Mouse (Mus musculus) embryo, embryonic 11 days (tissue): ENCODE measurements around the gene Gm9922.

Experiments used
- DNase-seq: peaks from one replicate; pipeline ENCODE4 v3.0.0-alpha.2; 2015

Gene Gm9922

DNA sequence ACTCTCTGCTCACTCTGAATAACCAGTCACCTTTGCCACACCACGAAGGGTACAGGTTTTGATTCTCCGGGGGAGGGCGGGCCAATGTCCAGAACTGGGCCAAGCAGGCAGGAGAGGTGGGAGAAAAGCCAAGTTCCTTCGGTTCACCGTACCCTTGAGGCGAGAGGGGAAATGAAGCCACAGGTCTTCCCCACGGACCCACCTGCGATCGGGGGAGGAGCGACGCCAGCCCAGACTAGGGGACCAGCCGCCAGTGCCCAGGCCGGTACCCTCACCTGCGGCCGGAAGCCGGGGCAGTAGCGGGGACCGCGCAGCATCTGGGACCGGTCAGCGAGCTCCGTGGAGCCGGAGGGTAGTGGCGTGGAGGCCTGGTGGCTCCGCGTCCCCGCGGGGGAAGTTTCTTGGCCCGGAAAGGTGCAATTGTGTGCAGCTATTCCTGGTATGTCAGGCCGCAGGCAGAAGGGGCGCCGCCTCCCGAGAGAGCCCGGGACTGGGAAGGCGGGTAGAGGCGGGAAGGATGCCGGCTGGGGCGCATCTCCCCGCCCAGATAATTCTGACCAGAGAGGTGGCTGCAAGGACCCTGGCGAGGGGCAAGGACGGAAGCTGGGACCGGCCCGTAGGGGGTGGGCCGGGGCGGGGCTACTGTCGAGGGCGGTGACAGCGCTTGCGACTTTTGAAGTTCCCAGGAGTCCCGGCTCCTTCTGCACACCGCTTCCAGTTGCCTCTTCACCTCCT is at the start of gene Gm9922, which contains the start of gene Lmo7:
Gene Gm9922, minus strand, starts transcription at position 578 of the 735 bp plus-strand sequence.
Gene Lmo7, plus strand, starts transcription at position 721 of the 735 bp plus-strand sequence.
- DNase-seq = peak; percentile 76

DNA sequence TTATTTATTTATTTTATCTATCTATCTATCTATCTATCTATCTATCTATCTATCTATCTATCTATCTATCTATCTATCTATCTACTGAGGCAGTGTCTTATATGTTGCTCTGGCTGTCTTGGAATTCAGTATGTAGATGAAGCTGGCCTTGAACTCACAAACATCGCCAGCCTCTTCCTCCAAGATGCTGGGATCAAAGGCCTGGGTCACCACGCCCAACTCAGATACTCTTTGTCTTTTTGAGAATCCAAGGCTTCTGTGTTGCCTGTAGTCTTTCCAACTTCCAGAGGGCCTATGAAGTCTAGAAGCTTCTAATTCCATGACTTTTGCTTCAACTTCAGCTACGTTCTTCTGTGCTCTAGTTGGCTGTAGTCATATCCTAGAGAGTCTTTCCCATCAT is 48.8 kb upstream of the Gm9922 start:
- no peak for DNase-seq

DNA sequence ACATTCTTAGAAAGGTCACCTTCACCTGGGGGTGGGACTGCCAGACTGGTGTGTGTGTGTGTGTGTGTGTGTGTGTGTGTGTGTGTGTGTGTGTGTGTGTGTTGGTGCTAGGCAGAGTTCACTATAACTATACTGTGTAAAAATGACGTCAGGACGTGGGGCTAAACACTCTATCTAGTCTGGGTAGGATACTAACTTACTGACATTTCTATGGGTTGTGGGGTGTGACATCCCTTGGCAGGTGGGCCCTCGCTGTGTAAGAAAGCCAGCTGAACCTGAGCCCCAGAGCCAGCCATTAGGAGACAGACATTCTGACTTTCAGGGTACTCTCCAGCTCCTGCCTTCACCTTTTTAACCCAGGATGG is 47.5 kb upstream of the Gm9922 start:
- no peak for DNase-seq

DNA sequence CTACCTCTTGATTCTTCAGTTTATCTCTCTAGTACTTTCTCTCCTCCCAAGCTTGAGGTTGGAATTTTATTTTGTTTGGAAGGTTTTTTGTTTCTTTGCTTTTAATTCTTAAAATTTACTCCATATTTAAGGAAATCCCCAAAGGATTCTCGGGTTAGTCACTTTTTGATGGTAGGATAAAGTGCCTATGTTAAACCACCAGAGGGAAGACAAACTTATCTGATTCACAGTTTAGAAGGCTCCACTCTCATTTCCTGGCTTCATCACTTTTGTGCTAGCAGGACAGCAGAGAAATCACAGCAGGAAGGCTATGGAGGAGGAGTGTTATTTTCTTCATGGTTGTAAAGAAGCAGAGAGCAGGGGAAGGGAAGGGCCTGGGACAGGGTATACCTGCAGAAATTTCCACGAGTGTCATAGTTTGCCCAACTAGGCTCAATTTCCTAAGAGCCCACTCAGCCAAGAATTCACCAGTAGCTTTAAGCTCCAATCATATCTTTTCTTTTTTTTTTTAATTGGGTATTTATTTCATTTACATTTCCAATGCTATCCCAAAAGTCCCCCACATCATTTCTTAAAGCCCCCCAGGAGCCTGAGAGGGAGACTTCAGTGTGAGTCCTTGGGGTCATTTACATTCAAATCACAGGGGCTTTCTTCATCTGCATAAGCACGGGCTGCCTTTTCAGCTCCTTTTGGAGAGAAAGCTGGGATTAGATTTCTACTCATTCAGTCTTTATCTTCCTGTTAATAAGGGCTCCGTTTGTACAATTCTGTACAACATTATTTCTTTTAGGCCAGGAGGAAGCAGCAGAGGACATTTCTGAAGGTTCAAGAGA is 46.9 kb upstream of the Gm9922 start:
- no peak for DNase-seq

DNA sequence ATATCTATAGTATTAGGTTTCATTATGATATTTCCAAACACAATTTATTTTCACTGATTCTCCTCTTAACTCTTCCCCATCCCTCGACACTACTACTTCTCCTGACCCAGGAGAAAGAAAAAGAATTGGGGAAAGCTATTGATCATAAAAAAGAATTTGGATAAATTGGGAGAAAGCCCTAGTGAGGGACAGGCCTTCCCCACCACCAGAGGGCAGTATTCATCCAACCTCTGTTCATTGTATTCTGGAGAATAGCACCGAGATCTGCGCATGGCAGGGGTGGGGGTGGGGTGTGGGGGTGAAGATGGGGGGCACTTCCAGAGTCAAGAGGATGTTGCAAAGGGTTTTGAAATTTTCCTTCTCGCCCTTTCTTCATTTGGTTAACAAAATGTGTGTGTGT is 45.0 kb upstream of the Gm9922 start:
- peak; percentile 50 for DNase-seq

DNA sequence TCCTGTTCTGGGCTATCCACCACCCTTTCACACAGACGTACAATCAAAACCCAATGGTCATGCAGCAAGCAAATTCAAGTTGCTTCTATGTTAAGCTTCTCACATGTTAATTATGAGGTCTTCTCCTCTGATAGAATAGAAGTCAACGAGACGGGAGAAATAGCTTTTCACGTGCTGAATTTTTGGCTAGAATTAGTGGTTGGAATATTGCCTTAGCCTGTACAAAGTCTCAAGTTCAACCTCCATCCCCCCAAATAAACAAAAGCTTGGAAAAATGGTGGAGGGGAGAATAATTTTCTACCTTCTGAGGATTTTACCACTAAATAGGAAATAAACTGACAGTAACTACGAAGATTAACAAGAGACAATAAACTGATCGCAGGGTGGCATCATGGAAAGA is 42.1 kb upstream of the Gm9922 start:
- no peak for DNase-seq

DNA sequence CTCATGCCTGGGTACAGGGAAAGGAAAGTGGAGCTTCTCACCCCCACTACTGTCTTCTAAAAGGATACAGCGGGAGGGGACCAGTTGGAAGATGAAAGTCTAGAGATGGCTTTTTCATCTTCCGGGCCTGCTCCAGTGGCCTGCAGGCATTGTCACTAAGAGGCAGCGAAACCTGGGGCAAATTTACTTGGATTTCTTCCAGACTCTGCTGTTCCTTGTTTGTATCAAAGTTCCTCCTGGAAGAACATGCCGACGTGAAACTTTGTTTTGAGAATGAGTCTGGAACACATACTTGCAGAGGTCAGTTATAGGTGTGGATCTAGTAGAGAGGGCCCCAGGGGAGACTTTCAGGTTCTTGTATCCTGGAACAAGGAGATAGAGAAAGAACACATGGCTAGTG is 41.7 kb upstream of the Gm9922 start:
- DNase-seq = no peak

DNA sequence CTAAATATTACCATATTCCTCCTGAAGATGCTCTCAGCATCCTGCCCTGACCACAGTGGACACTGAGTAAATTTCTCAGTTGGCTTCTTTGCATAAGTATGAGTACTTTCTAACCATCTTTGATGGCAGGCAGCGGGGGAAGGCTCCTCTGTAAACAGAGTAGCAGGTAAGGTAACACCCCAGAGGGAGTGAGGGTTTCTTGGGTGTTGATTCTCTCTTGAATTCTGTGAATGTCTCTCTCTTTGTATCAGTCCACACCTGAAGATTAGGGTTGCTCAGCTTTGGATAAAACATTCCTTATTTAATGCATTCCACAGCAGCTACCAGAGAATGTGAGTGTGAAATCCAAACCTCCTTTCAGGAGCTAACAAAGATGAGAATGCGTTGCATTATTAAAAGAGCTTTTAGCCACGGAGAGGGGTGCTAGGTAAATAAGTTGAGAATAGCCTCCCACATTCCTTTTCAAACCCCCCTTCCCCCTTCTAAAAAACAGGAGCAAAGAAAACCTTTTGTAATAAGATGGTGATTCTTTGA is 34.2 kb upstream of the Gm9922 start:
- DNase-seq = no peak

DNA sequence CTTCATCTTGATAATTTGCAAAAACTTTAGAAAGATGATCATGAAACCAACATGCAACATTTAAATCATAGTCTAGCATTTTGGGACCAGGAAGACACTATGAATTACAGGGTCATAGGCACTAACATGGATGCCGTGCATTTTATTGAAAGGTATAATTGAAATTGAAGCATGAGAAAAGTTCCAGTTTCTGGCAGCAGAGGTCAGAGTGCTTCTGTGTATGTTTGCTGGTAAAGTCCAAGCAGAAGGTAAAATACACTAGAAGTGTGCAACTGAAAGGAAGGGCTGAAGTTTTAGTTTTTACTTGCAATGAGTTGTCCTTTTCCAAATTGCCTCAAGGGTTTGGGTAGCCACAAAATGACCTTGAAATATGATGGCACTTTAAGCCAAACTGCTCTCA is 32.7 kb upstream of the Gm9922 start:
- peak; percentile 38 for DNase-seq

DNA sequence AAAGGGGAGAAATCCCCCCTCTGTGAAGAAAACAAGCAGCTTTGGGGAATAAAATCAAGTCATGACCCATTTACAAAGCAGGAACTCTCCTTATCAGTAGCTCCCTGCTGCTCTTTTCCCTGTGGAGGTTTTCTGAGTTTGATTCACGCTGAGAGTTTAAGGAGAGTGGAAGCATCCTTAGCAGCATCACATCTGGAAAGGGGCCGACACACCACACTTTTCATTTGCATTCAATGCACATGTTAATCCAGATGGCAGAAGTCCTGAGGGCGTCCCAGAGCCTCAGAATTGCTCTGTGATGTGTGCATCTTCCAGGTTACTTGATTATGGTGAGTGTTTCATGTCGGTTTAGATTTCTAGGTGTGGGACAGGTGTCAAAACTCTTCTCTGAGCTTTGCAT is 25.8 kb upstream of the Gm9922 start:
- DNase-seq = no peak

DNA sequence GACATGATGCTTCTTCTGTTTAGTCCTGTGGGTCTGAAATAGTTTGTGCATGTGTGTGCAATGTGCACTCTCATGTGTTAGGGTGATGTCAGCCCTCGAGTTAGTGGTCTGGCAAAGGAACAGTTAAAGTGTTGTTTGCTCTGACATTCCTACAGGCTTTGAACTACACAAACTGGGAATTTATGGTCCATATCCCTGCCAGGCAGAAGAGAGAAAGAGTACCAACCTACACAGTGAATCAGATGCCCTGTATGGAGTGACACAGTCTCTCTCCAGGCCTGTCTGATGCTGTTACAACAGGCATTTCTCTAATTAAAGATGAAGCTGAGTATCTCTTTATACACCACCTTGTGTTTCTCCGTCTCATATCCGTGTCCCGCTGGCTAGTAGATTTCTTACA is 21.3 kb upstream of the Gm9922 start:
- no peak for DNase-seq

DNA sequence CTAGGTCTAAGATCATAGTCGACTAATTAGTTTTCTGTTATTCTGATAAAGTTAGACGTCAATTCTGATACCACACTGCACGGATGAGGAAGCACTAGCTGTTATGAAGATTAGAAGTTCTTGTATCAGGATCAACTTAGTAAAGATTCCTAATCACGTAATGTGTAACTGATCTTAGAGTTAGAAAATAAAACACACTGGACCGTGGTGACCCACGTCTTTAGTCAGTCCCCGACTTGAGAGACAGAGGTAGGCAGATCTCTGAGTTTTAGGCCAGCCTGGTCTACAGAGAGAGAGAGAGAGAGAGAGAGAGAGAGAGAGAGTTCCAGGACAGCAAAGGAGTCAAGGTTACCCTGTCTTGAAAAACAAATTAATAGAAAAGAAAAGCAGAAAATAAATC is 18.8 kb upstream of the Gm9922 start:
- no peak for DNase-seq

DNA sequence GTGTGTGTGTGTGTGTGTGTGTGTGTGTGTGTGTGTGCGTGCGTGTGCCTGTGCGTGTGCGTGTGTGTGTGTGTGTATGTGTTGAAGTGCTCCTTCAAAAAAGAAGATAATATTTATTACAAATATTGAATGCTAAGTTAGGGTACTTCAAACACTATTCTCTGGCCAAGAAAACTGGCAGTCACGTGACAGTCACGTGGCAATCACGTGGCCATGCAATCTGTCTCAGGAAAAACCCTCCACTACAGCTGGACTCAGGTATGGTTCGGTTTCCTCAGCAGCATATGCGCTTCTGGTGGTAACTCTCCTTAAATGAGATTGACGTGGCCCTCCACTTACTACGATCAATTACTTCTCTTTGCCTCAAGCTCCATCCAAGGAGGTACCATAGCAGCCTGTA is 18.2 kb upstream of the Gm9922 start:
- DNase-seq = no peak

DNA sequence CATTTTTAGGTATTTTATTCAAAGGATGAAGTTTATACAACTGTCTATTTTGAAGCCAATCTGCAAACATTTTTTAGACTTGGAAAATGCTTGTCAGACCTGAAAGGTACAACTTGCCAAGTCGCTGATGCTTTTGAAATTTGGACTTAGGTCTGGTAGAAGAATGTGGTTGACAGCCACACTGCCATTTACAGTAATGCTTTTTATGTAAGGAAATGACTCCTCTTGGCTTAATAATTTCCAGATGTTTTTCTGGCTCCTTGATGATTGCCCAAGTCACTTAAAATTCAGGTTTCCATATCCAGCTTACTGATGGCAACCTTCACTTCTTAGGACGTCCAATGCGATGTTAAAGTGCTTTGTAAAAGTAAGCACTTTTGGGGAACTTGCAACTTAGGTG is 17.0 kb upstream of the Gm9922 start:
- peak; percentile 31 for DNase-seq

DNA sequence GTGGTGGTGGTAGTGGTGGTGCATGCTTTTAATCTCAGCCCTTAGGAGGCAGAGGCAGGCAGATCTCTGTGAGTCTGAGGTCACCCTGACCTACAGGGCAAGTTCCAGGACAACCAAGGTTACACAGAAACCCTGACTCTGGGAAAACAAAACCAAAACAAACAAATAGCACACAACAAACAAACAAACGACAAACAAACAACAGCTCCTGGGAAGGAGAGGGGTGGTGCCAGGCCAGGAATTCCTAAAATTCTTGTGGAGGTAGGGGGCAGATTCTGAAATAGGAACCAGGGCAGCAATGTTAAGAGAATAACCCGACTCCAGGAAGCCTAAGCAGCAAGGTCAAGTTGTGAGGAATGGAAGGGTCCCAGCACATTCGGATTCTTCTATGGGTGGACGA is 7.9 kb upstream of the Gm9922 start:
- DNase-seq = no peak

DNA sequence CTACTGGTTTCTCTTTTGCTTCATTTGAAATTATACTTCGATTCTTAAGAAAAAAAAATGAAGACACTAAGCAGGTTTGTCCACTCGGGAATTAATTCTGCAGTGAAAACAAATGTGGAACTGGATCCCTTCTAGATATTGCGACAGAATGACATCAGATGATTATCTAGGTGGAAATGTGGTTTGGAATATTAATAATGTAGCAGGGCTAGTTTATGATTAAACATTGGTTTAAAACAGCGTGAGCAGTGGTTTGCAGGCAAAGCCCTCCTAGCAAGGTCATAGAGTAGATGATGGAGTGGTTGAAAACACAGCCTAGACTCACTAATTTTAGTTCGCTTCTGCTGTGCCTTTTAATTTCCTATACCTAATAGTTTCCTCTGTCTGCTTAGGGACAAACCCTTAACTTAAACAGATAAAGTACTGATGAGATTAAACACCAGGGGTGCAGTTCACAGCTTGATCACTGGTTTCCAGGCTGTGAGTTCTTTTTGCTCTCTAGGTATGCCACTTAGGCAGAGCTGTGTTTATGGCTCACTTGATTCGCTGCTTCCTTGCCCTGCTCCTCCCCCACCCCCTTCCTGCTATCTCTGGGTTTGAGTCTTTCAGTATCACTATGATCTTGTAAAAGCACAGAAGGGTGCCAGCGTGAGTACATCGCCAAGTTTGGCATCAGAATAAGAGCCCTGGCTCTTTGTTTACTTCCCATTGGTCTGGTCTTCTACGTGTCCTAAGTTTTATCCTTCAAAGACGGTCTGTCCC is 4.1 kb upstream of the Gm9922 start:
- peak; percentile 11 for DNase-seq

DNA sequence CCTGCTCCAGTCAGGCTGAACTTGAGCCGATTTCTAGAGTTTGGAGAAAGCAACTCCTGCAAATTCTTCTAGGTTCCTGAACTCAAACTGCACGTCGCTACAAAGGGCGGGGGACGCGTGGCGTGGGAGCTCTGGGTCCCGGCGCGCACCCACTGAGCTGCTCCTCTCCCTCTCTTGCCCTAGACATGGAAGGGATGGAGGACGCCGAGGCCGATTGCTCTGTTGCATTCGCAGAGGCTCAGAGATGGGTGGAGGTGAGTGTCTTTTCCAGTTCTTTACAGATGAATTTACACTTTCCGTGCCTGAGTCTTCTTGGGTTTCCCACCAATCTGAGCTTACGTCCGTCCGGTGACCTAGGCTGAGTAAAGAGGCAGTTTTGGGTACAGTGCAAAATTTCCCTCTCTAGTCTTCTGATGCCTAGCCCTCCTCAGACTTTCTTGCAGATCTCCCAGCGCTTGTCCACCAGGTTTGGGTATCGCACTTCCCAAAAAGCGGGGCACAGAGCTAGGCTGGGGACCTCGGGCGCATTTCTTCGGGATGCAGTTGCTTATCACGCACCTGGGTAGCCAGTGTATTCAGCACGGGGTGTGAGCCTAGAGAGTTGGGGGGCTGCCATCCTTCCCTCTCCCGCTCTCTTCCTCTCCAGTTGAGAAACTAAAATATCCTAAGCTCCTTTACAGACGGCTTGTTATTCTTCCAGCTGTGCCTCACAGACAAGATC is 518 bp upstream of the Gm9922 start:
- no peak for DNase-seq

DNA sequence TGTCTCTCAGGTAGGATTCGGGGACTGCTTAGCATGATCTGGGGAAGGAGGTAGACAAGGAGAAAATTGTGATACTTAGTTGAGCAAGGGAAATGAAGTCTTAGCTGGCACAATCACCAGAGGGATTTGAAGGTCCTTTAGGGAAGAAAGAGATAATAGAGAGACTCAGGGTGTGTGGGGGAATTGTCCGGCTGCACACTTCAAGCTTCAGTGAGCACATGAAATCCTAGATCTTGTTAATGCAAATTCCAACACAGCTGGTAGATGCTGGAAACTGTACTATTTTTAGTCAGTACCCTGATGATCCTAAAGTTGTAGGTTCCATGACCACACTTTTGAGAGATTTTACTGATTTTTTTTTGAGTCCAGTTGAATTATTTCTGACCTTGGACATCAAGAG is 15.2 kb downstream of the Gm9922 start:
- no peak for DNase-seq

DNA sequence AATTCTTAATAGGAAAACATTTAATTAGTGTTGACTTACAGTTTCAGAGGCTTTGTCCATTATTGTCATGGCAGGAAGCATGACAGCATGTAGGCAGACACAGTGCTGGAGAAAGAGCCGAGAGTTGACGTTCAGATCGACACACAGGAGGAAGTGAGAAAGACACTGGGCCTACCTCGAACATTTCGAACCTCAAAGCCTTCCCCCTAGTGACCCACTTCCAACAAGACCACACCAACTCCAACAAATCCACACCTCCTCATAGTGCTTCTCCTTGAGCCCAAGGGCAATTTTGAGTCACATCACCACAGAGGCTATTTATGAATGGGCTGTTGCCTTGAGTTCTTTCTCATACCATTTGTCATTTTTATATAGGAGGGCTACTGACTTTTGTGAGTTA is 22.5 kb downstream of the Gm9922 start:
- DNase-seq = no peak

DNA sequence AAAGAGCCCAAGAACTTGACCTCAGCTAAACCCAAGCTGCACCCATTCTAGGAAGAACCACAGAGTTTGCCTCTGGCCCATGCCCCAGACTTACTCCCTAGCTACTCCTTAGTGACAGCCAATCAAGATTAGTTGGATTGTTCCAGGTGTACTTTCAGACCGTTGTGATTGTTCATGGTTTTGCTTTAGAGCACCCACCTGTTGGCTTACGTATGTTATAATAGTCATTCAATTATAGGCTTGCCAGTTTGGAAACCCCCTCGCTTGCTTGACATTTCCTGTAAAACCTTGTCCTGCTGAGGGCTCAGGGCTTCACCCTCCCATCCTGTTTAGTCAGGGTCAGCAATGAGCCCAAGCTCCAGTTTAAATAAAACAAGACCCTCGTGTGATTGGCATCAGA is 25.1 kb downstream of the Gm9922 start:
- no peak for DNase-seq

DNA sequence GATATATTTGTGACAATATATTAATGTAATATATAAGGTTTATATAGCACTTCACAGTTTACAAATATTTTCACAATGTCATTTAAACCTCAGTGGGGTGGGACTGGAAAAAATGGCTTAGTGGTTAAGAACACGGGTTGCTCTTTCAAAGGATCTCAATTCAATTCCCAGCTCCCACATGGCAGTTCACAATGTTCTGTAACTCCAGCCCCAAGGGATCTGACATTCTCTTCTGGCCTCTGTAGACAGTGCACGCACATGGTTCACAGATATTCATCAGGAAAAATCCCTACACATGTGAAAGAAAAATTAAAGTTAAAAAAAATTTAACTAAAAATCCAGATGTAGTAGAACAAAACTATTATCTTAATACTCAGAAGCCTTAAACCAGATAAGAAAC is 41.2 kb downstream of the Gm9922 start:
- no peak for DNase-seq

DNA sequence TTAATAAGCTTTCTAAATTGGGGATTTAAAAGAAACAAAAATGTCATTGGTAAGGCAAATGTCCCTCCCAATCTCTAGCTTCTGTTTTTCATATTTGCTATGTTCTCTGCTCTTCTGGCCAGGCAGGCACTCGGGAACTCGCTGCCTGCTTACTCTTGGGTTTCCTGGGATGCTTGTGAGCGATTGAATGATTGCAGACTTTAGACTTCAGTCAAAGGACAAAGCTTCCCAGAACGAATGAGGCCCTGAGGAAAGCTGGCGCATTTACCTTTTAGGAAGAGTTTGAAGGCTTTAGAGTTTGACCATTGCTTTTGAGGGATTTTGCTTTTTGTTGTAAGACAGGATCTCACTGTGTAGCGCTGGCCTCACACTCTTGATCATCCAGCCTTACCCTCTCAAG is 41.9 kb downstream of the Gm9922 start:
- DNase-seq = no peak
